Mouse (Mus musculus) stomach, embryonic 15.5 days (tissue): ENCODE results near the gene Pcbp1. TPM values are rescaled to one million over a fixed set of nuclear protein-coding genes. Genes with fewer than 3 reads are reported as not detected.
A peak's percentile ranks its signal among the peaks of the same experiment; 100 is the strongest.

Experiments used
- ATAC-seq: fragments of 200-750 bp; cut with Nextera tagmentation; 2 replicates; pipeline ENCODE4 v1.8.0; 2017; ENCODE audit warnings: low read depth, moderate number of reproducible peaks, moderate TSS enrichment; ENCODE audit not compliant: insufficient read depth, low FRiP score
- H3K27ac ChIP-seq: fragments of 300-500 bp; sonication (generic); 2 replicates; pipeline ENCODE4 v1.5.1; 2015; ENCODE audit warnings: mild to moderate bottlenecking, inconsistent platforms
- H3K27me3 ChIP-seq: fragments of 300-500 bp; sonication (generic); replicated peaks from 2 replicates; pipeline ENCODE4 v1.6.1; 2015; ENCODE audit warnings: inconsistent platforms
- H3K36me3 ChIP-seq: fragments of 300-500 bp; sonication (generic); 2 replicates; pipeline ENCODE4 v1.6.1; 2015; ENCODE audit warnings: inconsistent platforms
- H3K4me1 ChIP-seq: fragments of 300-500 bp; sonication (generic); 2 replicates; pipeline ENCODE4 v1.6.1; 2015; ENCODE audit warnings: inconsistent platforms
- H3K4me2 ChIP-seq: fragments of 300-500 bp; sonication (generic); 2 replicates; pipeline ENCODE4 v1.6.1; 2015; ENCODE audit warnings: mild to moderate bottlenecking, inconsistent platforms
- H3K4me3 ChIP-seq: fragments of 300-500 bp; sonication (generic); replicated peaks from 2 replicates; pipeline ENCODE4 v1.5.1; 2015; ENCODE audit warnings: inconsistent platforms
- H3K9ac ChIP-seq: fragments of 300-500 bp; sonication (generic); 2 replicates; pipeline ENCODE4 v1.6.1; 2015; ENCODE audit warnings: inconsistent platforms
- H3K9me3 ChIP-seq: fragments of 300-500 bp; sonication (generic); 2 replicates; pipeline ENCODE4 v1.6.1; 2016; ENCODE audit warnings: inconsistent platforms
- WGBS: fragments of 180-500 bp; shearing (Covaris S2); methylation state at CpG from one replicate; pipeline ENCODE4 v1.1.7; 2015; 5-methylcytosine and 5-hydroxymethylcytosine counted together
- polyA plus RNA-seq: library from polyadenylated mRNA; unstranded; fragments of >200 nt; fragmentation: Nextera tagmentation; extraction: Ambion mirVana; gene quantifications from 2 replicates; pipeline ENCODE4 v1.2.1, GENCODE M21; 2015

The Pcbp1 gene
- polyA plus RNA-seq, 1 experiment from 2014 or later: 518 TPM

GRCm38 (mm10) chr6:86487358-86488148, 38.6 kb downstream of the Pcbp1 start:
- Histone ChIP-seq H3K27ac (peak overlapping the region; percentile 95), H3K4me3 (peak overlapping the region; percentile 8), H3K9ac (no peak overlapping the region), H3K4me1 (peaks cover 16% of the 10 kb centered on the region), H3K4me2 (peak overlapping the region; percentile 47), H3K9me3 (no peaks in the 10 kb centered on the region), H3K36me3 (no peaks in the 10 kb centered on the region), H3K27me3 (no peaks in the 10 kb centered on the region)
- peak; percentile 95 for ATAC-seq
- 9% methylated on average over 24 of the region's 24 CpGs for WGBS

- Histone ChIP-seq H3K4me3 (no peak overlapping the region), H3K9ac (no peak overlapping the region), H3K36me3 (no peaks in the 10 kb centered on the region), H3K4me1 (peaks cover 18% of the 10 kb centered on the region), H3K27ac (peak overlapping the region; percentile 95; the same call in 1 of the 2 replicates), H3K27me3 (no peaks in the 10 kb centered on the region), H3K9me3 (no peaks in the 10 kb centered on the region), H3K4me2 (no peak overlapping the region)
- 81% methylated on average over 7 of the region's 7 CpGs for WGBS
- no peak for ATAC-seq
Measured at GRCm38 (mm10) chr6:86485943-86486640, 40.0 kb downstream of the Pcbp1 start.

- no peaks in the 10 kb centered on the region for H3K27me3 ChIP-seq
- H3K36me3 ChIP-seq: no peaks in the 10 kb centered on the region
- H3K9ac ChIP-seq: no peak overlapping the region
- H3K4me3 ChIP-seq: no peak overlapping the region
- no peaks in the 10 kb centered on the region for H3K9me3 ChIP-seq
- 83% methylated on average over 5 of the region's 5 CpGs for WGBS
- no peak overlapping the region for H3K4me2 ChIP-seq
- ATAC-seq: no peak
- peak overlapping the region; percentile 12; the same call in 1 of the 2 replicates for H3K27ac ChIP-seq
- peaks cover 33% of the 10 kb centered on the region for H3K4me1 ChIP-seq
Measured at GRCm38 (mm10) chr6:86481871-86482270, 44.2 kb downstream of the Pcbp1 start.

GRCm38 (mm10) chr6:86480189-86480831, 45.8 kb downstream of the Pcbp1 start:
- no peaks in the 10 kb centered on the region for H3K36me3 ChIP-seq
- H3K4me1 ChIP-seq: peaks cover 36% of the 10 kb centered on the region
- peak overlapping the region; percentile 88 for H3K27ac ChIP-seq
- WGBS: 23% methylated on average over 9 of the region's 9 CpGs
- no peaks in the 10 kb centered on the region for H3K27me3 ChIP-seq
- no peaks in the 10 kb centered on the region for H3K9me3 ChIP-seq
- H3K4me3 ChIP-seq: peak overlapping the region; percentile 19; the same call in 1 of the 2 replicates
- ATAC-seq: no peak
- peak overlapping the region; percentile 44 for H3K4me2 ChIP-seq
- H3K9ac ChIP-seq: peak overlapping the region; percentile 19

- Histone ChIP-seq H3K4me2 (no peak overlapping the region), H3K4me1 (peaks cover 37% of the 10 kb centered on the region), H3K27me3 (no peaks in the 10 kb centered on the region), H3K9me3 (no peaks in the 10 kb centered on the region), H3K9ac (no peak overlapping the region), H3K4me3 (no peak overlapping the region), H3K36me3 (no peaks in the 10 kb centered on the region), H3K27ac (peak overlapping the region; percentile 88)
- no peak for ATAC-seq
Measured at GRCm38 (mm10) chr6:86479816-86480188, 46.3 kb downstream of the Pcbp1 start.

- Histone ChIP-seq H3K9me3 (no peaks in the 10 kb centered on the region), H3K27me3 (no peaks in the 10 kb centered on the region), H3K27ac (peak overlapping the region; percentile 88), H3K4me2 (no peak overlapping the region), H3K4me1 (peaks cover 37% of the 10 kb centered on the region), H3K36me3 (no peaks in the 10 kb centered on the region), H3K9ac (no peak overlapping the region), H3K4me3 (no peak overlapping the region)
- 61% methylated on average over 3 of the region's 3 CpGs for WGBS
- no peak for ATAC-seq
Measured at GRCm38 (mm10) chr6:86479311-86479710, 46.8 kb downstream of the Pcbp1 start.

GRCm38 (mm10) chr6:86476931-86477330, 49.2 kb downstream of the Pcbp1 start:
- 63% methylated on average over 5 of the region's 5 CpGs for WGBS
- Histone ChIP-seq H3K4me2 (no peak overlapping the region), H3K36me3 (no peaks in the 10 kb centered on the region), H3K27ac (no peak overlapping the region), H3K4me1 (peaks cover 44% of the 10 kb centered on the region), H3K27me3 (no peaks in the 10 kb centered on the region), H3K4me3 (no peak overlapping the region), H3K9ac (no peak overlapping the region), H3K9me3 (no peaks in the 10 kb centered on the region)
- ATAC-seq: no peak

GRCm38 (mm10) chr6:86475462-86476167, 50.5 kb downstream of the Pcbp1 start:
- no peaks in the 10 kb centered on the region for H3K9me3 ChIP-seq
- no peak for ATAC-seq
- H3K4me1 ChIP-seq: peaks cover 42% of the 10 kb centered on the region

GRCm38 (mm10) chr6:86474646-86475181, 51.4 kb downstream of the Pcbp1 start:
- H3K9ac ChIP-seq: no peak overlapping the region
- H3K36me3 ChIP-seq: no peaks in the 10 kb centered on the region
- no peak overlapping the region for H3K27ac ChIP-seq
- no peak overlapping the region for H3K4me2 ChIP-seq
- no peak overlapping the region for H3K4me3 ChIP-seq
- H3K27me3 ChIP-seq: no peaks in the 10 kb centered on the region
- ATAC-seq: no peak
- no peaks in the 10 kb centered on the region for H3K9me3 ChIP-seq
- H3K4me1 ChIP-seq: peaks cover 35% of the 10 kb centered on the region

More at GRCm38 (mm10) chr6:86475462-86476167, 50.5 kb downstream of the Pcbp1 start:
- Histone ChIP-seq H3K27me3 (no peaks in the 10 kb centered on the region), H3K27ac (peak overlapping the region; percentile 62), H3K4me2 (no peak overlapping the region), H3K9ac (no peak overlapping the region), H3K4me3 (no peak overlapping the region), H3K36me3 (no peaks in the 10 kb centered on the region)
- 51% methylated on average over 9 of the region's 9 CpGs for WGBS
